Mouse (Mus musculus): ENCODE measurements at regions not wholly inside any gene's neighbourhood (a gene's known extent, or its start where the extent isn't known, plus 50 kb on each side); places are given as distances from the start of the nearest gene placed in this dataset.

DNA sequence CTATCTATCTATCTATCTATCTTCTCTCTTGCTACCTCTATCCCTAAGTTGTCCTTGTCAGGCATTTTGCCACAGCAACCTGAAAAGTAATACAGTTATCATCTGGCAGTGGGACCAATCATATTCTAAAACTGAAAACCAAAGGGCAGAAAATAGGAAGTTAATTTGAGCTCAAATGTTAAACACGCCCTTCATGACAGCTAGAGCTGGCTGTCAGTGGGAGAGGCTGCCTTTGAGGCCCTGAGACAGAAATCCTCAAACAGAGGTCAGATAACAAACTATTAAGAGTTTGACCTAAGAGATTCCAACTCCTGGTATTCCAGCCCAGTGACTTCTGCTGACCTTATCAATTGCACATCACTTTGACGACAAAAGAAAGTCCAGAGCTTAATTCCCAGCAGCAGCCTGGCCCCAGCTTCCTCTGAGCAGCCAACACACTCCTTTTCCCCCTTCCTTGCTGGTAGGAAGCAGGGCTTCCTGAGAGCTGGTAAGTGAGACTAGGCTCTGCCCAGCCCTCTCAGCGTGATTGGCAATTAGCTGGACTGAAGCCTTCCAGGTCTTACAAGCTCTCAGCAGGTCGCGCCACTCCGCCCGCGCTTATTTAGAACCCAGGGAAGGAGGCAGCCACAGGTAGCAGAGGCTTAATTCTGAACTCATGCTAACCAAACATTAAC, 250.0 kb downstream of the Sec61b start:
- no peak for DNase-seq (ENCODE audit: low spot score)

DNA sequence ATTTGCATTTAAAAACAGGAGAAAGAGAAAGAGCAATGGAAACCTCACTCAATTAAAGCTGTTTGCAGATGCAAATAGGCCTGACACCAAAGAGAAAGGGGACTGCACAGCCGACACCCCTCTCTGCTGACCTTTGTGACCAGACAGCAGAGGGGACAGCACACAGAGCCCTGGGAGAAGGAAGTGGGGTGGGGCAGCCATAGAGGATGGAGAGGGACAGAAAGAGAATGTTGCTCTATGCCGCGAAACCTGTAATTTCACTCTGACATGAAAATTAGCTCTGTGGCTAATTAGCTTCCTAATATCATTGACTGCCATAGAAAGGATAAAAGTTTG, 250.5 kb downstream of the Sec61b start:
- DNase-seq (ENCODE audit: low spot score), result no peak

DNA sequence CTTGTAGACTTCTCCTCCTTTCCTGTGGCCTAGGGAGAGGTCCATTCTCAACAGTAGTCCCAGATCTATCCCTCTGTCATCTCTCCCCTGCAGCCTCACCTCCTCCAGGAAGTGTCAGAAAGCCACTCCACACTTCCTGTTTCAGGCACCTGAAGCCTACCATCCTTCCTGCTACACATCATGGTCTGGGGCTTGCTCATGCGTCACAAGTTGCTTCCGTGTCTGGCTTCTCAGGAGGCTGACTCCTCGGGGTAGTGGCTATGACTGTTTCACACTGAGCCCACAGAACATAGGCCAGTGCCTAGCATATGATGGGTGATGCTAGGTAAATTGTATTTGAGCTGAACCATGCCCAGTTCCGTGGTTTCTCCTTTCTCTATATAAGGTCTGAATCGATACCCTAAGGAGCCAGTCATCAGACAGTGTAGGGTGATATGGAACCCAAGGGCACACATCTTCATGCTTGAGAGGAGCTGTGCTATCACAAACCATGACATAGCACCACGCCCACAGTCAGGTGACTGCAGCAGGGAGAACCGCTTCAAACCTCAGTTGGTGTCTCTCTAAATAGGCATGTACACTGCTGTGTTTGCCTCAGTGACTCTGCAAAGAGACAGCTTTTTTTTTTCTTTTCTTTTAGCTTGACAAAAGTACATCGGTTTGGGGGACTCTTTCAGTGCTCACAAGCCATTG, 272.2 kb downstream of the Sec61b start:
- DNase-seq (ENCODE audit: low spot score), result no peak

DNA sequence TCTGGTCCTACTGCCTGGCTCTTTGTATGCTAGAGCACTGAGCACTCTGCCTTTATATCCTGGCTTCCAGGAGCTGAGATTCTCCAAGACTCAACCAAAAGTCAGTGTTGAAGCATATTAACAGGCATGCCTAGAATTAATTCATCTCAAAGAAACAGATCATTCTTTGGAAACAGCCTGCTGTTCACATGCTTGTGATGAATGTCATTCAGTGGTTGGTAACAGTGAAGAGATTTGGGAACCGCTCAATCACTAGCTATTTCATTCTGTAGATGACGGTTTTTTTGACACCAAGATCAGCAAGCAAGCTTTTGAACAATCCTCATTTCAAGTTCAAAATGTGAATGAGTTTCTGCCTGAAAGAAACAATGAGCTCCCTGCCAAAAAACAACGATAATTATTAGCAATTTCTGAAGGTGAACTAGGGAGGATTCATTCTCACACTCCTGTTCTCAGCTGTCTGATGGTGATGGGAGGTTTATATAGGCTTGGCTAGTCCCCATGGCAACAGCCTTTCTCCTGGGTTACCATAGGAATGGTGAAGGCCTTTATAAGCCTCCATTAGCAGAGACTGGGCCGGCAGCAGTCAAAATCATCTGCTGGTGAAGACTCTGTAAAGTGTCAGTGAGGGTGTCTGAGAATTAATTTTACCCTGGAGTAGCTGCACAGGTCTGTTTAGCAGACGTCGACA, 272.6 kb upstream of the Nr4a3 start:
- no peak for DNase-seq (ENCODE audit: low spot score)

DNA sequence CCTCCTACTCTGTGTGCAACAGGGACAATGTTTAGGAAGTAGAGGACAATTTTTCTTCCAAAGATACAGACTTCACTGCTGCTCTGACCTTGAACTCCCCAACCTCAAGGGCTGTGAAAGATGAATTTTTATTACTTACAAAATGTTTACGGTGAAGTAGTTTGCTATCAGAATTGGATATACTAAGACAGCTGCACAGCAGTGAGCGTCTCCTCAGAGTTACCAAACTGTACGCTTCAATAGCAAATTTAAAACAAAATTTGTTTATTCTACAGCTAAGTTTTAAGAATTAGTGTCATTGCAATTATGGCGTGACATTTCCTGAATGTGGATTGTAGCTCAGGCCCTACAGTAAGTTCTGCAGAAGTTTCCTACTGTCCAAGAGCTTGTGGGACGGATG, 270.3 kb upstream of the Nr4a3 start:
- DNase-seq (ENCODE audit: low spot score), result no peak

DNA sequence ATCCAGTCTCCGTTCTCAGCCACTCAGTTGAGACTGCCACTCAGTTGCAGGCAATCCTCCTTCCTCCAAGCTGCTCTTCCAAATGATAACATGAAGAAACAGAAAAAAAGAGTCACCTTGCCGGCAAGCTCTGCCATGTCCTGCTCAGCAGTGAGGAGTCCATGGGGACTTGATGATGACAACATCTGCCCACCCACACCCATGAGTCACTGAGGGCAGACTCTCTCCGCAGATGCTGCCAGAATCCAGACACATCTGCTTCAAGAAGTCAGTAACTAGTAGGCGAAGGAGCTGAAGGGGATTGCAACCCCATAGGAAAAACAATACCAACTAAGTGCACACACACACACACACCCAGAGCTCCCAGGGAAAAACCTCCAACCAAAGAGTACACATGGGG, 263.9 kb upstream of the Nr4a3 start:
- no peak for DNase-seq (ENCODE audit: low spot score)

DNA sequence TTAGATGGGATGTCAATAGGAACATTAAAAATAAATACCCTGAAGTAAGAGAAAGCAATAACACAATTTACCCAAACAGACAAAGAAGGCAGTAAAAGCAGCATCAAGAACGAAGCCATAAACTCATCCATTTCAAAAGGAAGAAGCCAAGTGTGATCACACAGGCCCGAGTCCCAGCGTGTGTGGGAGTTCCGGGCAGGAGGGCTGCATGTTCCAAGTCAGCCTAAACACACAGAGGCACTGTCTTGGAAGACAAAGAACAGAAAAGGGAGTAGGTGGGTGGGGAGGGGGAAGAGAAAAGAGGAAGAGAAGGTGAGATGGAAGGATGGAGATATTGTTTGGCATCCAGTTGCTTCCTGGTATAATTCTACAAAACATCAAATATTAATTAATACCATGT, 248.0 kb upstream of the Nr4a3 start:
- DNase-seq (ENCODE audit: low spot score), result no peak

DNA sequence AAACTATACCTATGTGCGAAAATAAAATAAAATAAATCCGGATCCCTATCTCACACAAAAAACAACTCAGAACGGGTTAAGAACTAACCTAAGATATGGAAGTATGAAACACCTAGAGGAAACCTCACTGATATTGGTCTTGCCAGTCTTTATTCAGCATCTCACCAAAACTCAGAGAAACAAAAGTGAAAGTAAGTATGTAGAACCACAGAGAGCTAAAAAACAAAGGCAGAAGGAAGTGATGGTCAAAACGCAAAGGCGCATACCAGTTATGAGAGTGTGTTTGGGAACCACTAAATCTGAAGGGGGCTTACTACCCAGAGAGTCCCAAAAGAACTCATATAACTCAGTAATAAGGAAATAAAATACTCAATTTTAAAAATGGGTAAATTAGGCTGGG, 245.8 kb upstream of the Nr4a3 start:
- DNase-seq (ENCODE audit: low spot score), result no peak

DNA sequence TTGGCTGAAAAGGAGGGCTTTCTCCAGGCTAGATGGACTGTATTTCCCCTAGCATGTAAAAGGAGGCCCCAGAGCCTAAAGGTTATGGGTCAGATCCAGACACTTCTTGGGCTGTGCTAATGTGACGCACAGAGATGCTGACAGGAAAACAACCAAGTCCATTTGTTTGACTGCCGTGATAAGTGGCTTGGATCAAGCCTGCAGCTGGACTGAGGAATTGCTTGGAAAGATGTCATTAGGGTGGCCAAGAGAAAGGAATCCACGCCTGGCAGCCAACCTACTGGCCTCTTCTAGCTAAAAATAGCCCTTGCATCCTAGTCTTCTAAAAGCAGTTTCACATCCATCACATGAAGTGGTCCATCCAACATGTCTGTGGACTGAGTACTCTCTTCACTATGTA, 241.8 kb upstream of the Nr4a3 start:
- no peak for DNase-seq (ENCODE audit: low spot score)

DNA sequence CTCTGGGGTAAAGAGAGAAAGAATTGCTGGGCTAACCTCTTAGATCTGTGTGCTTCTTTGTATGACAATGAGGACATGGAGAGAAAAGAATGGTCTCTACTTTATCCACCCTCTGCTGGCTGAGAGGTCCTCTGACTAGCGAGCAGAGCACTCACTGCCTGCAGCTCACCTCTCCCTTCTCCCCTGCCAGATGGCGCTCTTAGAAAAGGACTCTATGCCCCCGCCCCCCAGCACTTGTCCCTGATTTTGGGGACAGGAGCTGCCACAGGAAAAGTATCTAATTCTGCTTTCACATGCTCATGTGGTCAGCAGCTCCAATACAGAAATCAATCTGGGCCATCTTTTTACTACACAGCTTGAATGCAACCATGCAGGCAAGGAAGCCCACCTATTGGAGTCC, 237.1 kb upstream of the Nr4a3 start:
- no peak for DNase-seq (ENCODE audit: low spot score)

DNA sequence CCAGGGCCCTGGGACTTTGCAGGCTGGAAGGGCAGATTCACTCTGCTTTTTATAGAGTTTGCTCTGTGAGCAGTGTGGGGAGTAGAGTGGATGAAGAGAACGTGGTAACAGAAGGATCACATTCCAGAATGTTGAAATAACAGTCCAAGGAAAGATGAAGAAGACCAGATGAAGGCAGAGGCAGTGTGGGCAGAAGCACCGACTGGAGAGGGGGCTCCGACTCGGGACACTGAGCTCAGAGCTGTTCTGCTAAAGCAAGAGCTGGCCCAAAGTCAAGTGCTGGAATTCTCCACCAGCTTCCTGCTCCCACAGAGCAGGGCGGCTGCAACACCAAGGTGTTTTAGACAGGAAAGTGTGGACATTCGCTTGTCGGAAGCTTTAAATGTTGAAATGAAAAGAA, 230.9 kb upstream of the Nr4a3 start:
- DNase-seq (ENCODE audit: low spot score), result no peak

DNA sequence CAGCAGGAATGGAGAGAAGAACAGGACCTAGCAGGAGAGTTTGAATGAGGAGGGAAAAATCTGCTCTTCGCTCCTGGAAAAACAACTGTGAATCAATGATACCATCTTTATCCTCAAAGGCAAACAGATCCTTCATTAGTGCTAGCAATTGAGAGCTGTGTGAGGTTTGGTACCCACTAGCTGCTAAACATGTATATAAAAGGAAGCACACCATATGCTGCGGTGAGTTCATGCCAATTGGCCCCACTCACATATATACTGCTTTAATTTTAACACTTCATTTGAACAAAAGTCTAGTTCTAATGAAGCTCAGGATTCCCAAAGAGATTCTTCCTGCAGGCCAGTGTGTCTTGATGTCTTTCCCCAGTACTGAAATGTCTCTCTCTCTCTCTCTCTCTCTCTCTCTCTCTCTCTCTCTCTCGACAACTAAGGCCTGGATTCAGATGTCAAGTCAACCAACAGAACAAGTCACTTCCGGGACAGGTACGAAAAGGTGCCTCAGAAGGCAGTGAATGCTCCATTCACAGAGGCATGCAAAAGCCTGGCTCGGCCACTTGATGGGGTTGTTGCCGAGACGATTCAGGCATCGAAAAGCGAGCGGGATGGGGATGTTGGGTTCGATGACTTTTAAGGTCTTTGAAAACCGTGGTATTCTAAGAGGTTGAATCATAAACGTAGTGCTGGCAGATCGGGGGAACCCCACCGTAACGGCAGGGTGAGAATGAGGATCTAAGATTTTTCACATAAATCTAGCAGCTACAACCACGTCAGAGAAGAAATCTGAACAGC, 226.4 kb upstream of the Nr4a3 start:
- no peak for DNase-seq (ENCODE audit: low spot score)

DNA sequence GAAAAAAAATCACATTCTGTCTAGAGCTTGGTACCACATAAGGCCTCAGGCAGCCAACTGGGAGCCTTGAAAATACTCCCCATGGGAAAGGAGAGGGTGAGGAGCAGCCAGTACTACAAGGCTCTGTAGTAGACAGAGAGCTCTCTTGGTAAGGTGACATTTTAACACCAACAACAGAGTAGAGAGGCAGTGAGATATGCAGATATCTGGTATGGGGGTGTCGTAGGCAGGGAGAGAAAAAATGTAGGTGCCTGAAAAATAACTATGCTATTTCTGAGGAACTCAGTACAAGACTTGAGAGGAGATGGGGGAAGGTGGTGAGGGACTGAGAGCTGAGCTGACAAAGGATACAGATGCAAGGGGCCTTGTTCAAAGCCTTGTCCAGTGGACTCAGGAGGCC, 224.4 kb upstream of the Nr4a3 start:
- DNase-seq (ENCODE audit: low spot score), result no peak

DNA sequence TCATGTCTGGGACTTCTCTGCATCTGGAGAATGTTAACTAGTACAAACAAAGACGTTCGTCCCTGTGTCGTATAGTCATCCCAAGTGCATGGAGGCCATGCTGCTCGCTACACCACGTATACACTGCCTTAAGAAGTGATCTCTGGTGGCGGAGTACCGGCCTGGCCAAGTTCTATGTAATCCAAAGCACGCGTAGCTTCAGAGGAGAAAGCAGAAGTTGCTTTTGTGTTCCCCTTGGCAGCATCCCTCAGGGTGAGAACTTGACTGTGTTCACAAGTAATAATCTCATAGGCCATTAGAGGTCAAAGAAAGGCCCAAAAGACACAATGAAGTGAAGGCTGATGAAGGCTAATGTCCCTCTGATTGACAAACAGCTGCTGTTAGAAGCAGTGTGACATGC, 221.7 kb upstream of the Nr4a3 start:
- no peak for DNase-seq (ENCODE audit: low spot score)

DNA sequence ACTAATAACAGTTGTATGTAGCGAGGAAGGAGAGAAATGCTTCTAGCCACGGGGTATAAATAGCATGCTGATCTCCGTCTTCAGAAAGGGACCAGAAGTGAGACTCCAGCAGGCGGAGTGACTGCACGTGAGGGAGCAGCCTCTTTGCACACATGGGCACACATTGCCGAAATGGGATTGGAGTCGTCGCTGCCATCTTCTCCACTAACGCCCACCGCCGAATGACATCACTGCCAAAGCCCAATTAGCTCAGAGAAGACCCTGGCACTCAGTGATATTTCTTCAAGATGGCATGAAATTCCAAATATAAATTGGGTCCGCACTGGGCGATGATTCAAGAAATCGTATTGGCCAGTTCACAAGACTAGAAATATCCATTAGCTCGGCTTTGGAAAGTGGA, 220.9 kb upstream of the Nr4a3 start:
- no peak for DNase-seq (ENCODE audit: low spot score)

DNA sequence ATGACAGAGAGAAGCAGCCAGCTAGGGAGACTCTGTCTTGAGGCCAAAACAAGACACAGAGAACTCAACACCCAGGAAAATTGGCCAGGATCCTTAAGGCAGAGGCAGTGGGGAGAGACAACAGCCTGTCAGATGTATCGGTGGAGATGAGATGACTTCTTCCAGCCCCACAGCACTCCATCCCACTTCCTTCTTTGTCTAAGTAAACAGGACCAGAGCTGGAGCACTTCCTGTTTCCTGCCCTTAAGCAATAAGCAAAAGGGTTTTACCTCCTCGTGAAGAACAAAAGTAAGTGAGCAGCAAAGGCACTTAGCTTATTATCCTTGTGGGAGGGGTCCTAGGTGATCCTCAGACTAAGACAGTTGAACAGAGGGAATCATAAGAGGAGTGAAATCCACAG, 212.0 kb upstream of the Nr4a3 start:
- no peak for DNase-seq (ENCODE audit: low spot score)

DNA sequence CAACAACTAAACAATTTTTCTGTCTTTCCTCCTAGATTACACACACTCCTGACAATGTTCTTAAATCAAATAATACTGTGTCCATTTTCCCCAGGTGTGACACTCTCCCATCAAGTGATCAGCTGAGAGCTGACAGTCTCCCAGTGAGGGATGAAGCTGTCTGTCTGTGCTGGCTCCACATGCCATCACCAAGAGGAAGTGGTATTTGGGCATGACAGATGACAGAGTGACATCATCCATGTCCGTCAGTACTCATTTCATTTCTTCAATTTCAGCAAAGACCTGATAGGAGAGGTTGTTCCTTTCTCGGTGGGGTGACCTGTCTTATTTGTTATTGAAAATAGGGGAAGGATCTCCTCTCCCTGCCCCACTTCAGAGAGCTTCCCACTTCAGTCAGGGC, 206.5 kb upstream of the Nr4a3 start:
- no peak for DNase-seq (ENCODE audit: low spot score)

DNA sequence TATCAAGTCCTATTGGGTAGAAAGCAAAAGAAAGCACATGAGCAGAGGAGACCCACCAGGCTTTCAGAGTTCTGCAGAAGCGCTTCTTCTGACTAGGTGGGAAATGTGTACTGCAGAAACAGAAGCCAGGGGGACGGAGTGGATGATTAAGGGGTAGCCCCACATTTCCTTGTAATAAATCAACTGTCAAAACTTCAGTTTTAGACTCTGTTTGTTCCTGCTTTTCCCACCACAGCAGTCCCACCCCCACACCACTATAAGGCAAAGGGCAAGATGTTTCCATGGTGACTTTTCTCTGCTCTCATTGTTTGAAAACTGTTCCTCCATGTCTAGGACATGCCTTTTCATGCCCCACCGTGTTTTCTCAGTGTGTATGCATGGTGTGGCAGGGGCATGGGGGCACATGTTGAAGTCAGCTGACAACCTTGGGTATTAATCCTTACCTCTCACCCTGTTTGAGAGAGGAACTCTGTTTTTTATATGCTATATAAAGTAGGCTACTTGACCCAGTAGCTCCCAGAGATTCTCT, 202.8 kb upstream of the Nr4a3 start:
- DNase-seq (ENCODE audit: low spot score), result no peak

DNA sequence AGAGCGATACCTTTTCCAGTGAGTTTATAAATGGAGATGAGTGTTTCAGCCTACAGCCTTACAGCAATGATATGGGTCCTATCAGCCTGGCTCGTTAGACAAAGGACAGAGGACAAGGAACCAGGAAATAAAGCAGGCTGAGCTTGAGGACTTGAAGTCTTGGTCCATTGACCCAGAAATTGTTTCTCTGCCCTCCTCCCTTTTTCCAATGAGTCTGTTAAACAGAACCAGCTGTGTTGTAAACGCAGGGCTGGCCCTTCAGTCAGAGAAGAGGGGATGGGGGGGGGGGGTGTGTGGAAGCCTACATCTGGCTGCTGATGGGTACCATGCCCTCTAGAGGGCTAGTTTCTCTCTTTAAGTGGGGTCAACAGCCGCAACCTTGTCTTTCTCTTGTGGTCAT, 199.7 kb upstream of the Nr4a3 start:
- DNase-seq (ENCODE audit: low spot score), result no peak

DNA sequence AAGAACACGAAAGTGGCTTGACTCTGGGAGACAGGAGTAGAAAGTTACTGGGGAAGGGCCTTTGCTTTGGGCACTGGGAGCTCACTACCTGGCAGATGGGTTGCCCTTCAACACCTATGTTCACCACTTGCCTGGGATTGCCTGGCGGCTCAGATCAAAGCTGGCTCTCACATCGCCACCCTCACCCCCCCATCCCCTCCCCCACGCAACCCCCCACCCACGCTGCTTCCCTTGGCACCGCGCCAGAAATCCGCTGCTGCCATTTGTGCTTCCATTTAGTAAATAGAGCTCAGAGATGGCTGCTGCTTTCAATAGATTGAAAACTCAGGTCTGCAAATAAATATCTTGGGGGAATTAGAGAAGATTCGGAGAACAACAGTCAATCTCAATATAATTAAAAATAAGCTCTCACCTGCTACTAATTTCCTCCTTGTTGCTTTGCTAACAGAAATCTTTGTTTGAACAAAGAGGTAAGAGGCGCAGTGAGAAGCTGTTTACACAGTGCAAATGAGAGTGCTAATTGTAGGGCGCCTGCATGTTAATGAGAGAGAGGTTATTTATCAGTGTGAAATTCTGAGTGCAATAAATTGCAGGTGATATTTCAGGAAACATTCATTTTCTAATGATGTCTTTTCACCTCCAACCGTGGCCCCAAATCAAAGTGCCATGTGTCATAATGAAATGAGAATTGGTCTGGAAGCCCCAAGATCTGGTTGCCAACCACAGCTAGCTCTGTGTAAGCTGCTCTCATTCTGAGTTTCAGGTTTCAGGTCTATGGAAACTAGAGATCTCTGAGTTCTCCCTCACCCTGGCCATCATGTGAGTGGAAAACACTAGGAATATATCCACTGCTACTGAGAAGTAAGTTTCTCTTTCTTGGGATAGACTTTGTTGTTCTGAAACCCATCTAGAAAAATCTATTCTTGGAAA, 198.3 kb upstream of the Nr4a3 start:
- no peak for DNase-seq (ENCODE audit: low spot score)

DNA sequence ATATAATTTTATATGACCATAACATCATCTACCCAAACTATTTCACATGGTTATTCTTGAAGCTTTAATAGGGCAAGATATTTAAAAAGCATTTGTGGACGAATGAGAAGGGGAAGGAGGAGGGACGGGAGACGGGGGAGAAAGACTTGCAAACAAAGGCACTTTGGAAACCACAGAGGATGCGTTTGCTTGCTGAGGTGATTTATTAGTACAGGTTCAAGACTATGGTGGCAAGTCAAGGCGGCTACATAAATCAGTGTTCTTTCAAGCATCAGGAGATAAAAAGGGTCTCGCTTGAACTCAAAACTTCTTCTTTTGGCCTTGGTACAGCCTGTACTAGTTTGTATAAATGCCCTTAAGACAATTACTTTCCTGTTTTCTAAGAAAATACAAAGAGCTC, 183.8 kb upstream of the Nr4a3 start:
- DNase-seq (ENCODE audit: low spot score), result no peak
